Mouse (Mus musculus) lung, adult 10 weeks (tissue): Measurements from ENCODE around the gene Gripap1. TPM values are rescaled to one million over a fixed set of nuclear protein-coding genes. Genes with fewer than 3 reads are reported as not detected.

Source experiments
- polyA plus RNA-seq: library from polyadenylated mRNA; stranded (reverse); fragments of 350-450 nt; fragmentation: Illumina TruSeq; extraction: RNeasy Lipid Tissue Mini Kit (QIAGEN cat#74804); gene quantifications from one replicate; pipeline ENCODE4 v1.2.3, GENCODE M21; 2014; ENCODE audit warnings: low read depth, low replicate concordance; ENCODE audit not compliant: insufficient read depth

Gripap1 gene
- 20.6 TPM for polyA plus RNA-seq

GRCm38 (mm10) chrX:7789542-7790136 is at the start of gene Gripap1:
Gene Gripap1, plus strand, starts transcription at chrX:7789765.

GRCm38 (mm10) chrX:7750432-7751116 is 39.0 kb upstream of the Gripap1 start, which contains the start of gene Ccdc120:
Gene Ccdc120, minus strand, starts transcription at chrX:7750905.

GRCm38 (mm10) chrX:7762137-7762920 is 27.2 kb upstream of the Gripap1 start, which contains the start of gene Tfe3:
Gene Tfe3, plus strand, starts transcription at chrX:7762560.

GRCm38 (mm10) chrX:7821865-7822779 is 32.6 kb downstream of the Gripap1 start, which contains the start of gene Kcnd1:
Gene Kcnd1, plus strand, starts transcription at chrX:7822289.

GRCm38 (mm10) chrX:7841163-7842162 is 51.9 kb downstream of the Gripap1 start, which contains the start of gene Otud5:
Gene Otud5, plus strand, starts transcription at chrX:7841364.

Other genes starting within 250 kb of the Gripap1 start
- 0.14 TPM for gene Foxp3, start 216.1 kb upstream of the Gripap1 start, polyA plus RNA-seq
- 1.2 TPM for gene Ppp1r3f, start 215.5 kb upstream of the Gripap1 start, polyA plus RNA-seq
- 11.5 TPM for gene Ccdc22, start 184.2 kb upstream of the Gripap1 start, polyA plus RNA-seq
- 0.08 TPM for gene Cacna1f, start 182.7 kb upstream of the Gripap1 start, polyA plus RNA-seq
- gene Syp, start 151.3 kb upstream of the Gripap1 start, polyA plus RNA-seq, result 4.0 TPM
- gene Prickle3, start 132.5 kb upstream of the Gripap1 start, polyA plus RNA-seq, result 4.0 TPM
- gene Plp2, start 118.4 kb upstream of the Gripap1 start, polyA plus RNA-seq, result 161 TPM
- gene Magix, start 108.5 kb upstream of the Gripap1 start, polyA plus RNA-seq, result 6.1 TPM
- 18.2 TPM for gene Gpkow, start 92.6 kb upstream of the Gripap1 start, polyA plus RNA-seq
- gene Wdr45, start 75.4 kb upstream of the Gripap1 start, polyA plus RNA-seq, result 86.4 TPM
- gene Gm45208, start 67.5 kb upstream of the Gripap1 start, polyA plus RNA-seq, result not detected
- 16.3 TPM for gene Praf2, start 61.3 kb upstream of the Gripap1 start, polyA plus RNA-seq
- gene Ccdc120, start 38.9 kb upstream of the Gripap1 start, polyA plus RNA-seq, result 6.8 TPM
- 19.0 TPM for gene Tfe3, start 27.2 kb upstream of the Gripap1 start, polyA plus RNA-seq
- gene Kcnd1, start 32.5 kb downstream of the Gripap1 start, polyA plus RNA-seq, result 0.20 TPM
- 30.7 TPM for gene Otud5, start 51.6 kb downstream of the Gripap1 start, polyA plus RNA-seq
- gene Pim2, start 88.5 kb downstream of the Gripap1 start, polyA plus RNA-seq, result 6.7 TPM
- 24.4 TPM for gene Slc35a2, start 94.3 kb downstream of the Gripap1 start, polyA plus RNA-seq
- 63.7 TPM for gene Pqbp1, start 109.5 kb downstream of the Gripap1 start, polyA plus RNA-seq
- 46.0 TPM for gene Timm17b, start 109.6 kb downstream of the Gripap1 start, polyA plus RNA-seq
- gene Gm10491, start 118.1 kb downstream of the Gripap1 start, polyA plus RNA-seq, result not detected
- gene Gm10490, start 119.8 kb downstream of the Gripap1 start, polyA plus RNA-seq, result not detected
- 0.17 TPM for gene Pcsk1n, start 130.1 kb downstream of the Gripap1 start, polyA plus RNA-seq
- gene Eras, start 138.8 kb downstream of the Gripap1 start, polyA plus RNA-seq, result not detected
- gene Hdac6, start 158.1 kb downstream of the Gripap1 start, polyA plus RNA-seq, result 3.4 TPM
- 0.48 TPM for gene Gata1, start 188.3 kb downstream of the Gripap1 start, polyA plus RNA-seq
- not detected for gene Glod5, start 228.7 kb downstream of the Gripap1 start, polyA plus RNA-seq